Mouse (Mus musculus) urinary bladder, adult 2 months (tissue): ENCODE measurements around the gene Pou3f1. TPM values are rescaled to one million over a fixed set of nuclear protein-coding genes. Genes with fewer than 3 reads are reported as not detected.

Experiments used
- DNase-seq: peaks from one replicate; pipeline ENCODE4 v3.0.0; 2022; ENCODE audit warnings: low spot score
- polyA plus RNA-seq: library from polyadenylated mRNA; depleted of rRNA; stranded (reverse); fragments of >200 nt; gene quantifications from 2 replicates; pipeline ENCODE4 v1.2.3, GENCODE M21; 2012; rRNA removed

Pou3f1 gene
- polyA plus RNA-seq, result 0.14 and 0.18 TPM in 2 replicates

DNA sequence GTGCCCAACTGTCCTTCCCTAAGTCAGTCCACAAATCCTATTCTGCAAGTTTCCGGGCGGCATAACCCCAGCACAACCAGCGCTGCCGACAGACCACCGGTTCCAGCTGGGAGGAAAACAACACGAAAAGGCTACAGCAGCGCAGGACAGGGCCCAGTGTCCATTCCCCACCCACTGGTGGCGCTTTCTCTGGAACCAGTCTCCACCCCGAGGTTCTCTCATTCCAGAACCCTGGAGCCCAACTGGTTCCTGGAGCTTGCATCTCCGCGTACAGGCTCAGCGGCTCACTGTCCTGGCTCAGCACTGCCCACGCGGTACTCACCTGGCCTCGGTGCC, at the start of gene Pou3f1:
Gene Pou3f1 (plus strand): TSS at position 290 of the 336 bp plus-strand sequence.
- DNase-seq, result no peak

DNA sequence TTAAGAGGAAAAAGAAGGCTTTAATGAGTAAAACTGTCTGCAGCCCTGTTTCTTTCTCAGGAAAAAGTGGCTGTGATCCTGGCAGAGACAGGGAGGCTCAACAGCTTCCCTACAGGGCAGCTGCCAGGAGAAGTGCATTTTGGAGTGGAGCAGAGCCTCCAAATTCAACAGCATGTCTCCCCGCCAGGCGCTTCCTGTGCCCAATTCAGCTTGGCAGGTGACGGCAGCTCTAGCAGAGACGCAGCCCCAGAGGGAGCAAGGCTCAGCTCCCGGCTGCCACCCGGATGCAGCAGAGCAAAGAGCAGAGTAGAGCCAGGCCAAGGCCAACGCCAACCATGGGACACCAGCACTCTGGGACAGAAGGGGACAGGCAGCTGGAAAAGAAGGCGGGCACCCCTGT, 49.4 kb upstream of the Pou3f1 start:
- DNase-seq, result no peak

DNA sequence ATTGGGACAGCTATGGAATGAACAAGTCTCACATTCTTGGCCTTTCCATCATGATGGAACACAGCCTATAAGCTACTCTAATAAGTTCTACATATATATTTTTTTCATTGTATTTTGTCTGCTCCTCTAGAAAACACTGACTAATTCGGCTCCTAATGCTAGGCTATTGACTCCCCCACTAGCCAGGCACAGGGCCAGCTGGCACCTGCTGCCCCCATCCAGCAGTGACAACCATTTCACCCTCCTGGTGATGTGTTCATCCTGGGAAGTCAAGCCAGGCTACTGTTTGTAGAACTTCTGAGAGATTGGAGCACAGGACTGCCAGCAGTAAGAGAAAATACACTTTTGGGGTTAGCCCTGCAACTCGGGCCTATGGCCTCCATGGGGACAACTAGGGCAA, 46.5 kb upstream of the Pou3f1 start:
- no peak for DNase-seq

- no peak for DNase-seq
Observed at GRCm38 (mm10) chr4:124610703-124611102, 45.9 kb upstream of the Pou3f1 start, which contains the start of gene 3100002H09Rik. TSS of gene 3100002H09Rik (minus strand) at chr4:124610803.

- DNase-seq, result no peak
Observed at GRCm38 (mm10) chr4:124611768-124612167, 44.8 kb upstream of the Pou3f1 start.

- DNase-seq, result no peak
Observed at GRCm38 (mm10) chr4:124614189-124614588, 42.4 kb upstream of the Pou3f1 start.

DNA sequence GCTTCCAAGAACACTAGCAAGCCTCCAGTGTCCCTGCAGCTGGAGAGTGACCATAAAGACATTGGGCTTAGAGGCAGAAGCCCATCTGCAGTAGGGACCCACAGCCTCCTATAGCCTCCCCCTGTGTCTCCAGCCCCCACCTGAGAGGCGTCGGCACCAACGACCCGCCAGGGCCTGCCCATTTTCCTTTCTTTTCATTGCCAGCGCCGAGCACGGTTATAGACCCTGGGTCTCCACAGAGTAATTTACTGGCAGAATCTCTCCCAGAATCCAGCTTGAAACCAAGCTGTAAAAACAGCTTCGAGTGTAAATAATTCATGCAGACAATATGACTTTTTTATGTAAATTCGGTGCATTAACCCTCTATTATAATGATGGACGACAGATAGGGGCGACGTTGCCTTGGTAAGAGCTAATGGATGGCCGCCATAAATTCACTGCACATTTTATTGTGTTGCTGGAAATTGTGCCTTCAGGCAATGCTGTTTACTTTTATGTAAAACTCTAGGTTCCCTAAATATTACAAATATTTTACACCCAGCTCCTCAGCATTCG, 41.1 kb upstream of the Pou3f1 start:
- DNase-seq, result no peak

GRCm38 (mm10) chr4:124615986-124616385, 40.6 kb upstream of the Pou3f1 start:
- no peak for DNase-seq

- DNase-seq, result no peak
Observed at GRCm38 (mm10) chr4:124616636-124617035, 40.0 kb upstream of the Pou3f1 start.

DNA sequence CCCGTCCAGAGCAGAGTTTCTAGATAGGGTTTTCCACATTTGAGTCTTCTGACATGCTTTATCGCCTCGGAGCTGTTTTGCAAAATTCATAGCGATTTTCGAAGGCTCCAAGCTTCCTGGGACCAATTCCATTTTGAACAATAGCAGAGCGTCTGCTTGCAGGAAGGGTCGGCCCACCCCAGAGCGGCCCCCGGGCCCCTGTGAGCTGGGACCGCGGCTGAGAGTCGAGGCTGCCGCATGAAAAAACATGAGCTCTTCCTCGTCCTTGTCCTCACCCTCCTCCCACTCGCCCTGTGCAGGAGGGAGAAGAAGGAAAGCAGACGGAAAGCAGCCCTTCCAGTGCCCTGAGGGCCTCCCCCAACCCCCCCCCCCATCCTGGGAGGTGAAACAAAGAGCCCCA, 38.0 kb upstream of the Pou3f1 start:
- no peak for DNase-seq

GRCm38 (mm10) chr4:124621406-124621805, 35.2 kb upstream of the Pou3f1 start:
- DNase-seq, result no peak

DNA sequence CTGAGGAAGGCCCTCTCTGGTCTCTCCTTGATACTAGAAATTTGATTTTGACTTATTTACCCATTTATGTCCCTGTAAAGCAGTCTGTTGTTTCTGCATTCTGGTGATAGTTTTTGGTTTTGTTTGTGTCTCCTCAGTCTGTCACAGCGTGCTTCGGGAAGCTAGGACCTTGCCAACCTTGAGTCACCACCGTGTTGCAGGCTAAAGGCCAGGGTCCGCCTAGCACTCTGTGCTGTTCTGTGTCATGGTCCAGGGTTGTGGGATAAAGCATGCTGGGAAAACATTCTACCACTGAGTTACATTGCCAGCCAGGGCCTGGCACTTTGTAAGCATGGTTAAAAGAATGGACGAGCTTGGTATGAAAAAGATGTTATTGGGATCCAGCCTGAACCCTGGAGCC, 34.0 kb upstream of the Pou3f1 start:
- DNase-seq, result no peak

- DNase-seq, result no peak
Observed at GRCm38 (mm10) chr4:124624111-124624581, 32.5 kb upstream of the Pou3f1 start.

DNA sequence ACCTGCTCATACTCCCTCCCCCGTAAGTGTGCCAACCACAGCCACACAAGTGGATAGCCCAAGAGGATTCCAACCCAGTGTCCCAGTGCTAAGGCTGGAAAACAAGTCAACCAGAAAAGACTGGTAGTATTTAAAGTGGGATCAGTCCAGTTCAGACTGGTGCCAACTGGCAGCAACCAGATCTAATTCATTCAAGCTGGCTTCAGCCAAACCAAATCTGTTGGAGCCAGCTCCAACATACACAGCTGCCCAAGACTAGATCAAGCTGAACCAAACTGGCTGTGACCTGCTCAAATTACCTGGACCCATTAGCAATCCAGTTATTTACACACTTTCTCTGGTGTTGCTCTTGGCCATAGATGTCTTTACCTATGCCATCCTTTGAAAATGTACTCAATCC, 29.8 kb upstream of the Pou3f1 start:
- DNase-seq, result no peak

- DNase-seq, result no peak
Observed at GRCm38 (mm10) chr4:124631456-124631855, 25.2 kb upstream of the Pou3f1 start.

DNA sequence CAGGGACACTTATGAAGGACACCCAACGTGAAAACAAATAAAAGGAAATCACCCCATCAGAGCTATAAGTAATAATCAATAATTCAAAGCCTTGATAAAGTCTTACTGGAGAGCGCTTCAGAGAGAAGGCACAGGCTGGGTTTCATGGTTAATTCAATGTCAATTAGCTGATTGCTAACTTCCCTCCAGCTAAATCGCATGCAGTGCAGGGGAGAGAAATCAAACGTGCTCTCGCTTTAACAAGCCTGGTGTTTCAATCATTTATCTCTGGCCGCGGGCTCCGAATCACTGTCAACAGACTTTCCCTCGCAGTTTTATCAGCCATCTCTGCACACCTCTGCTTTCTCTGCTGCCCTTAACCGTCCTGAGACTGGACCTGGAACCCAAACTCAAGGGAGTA, 23.8 kb upstream of the Pou3f1 start:
- DNase-seq, result no peak

GRCm38 (mm10) chr4:124633281-124633680, 23.3 kb upstream of the Pou3f1 start:
- no peak for DNase-seq

- DNase-seq, result no peak
Observed at GRCm38 (mm10) chr4:124639715-124640114, 16.9 kb upstream of the Pou3f1 start.

DNA sequence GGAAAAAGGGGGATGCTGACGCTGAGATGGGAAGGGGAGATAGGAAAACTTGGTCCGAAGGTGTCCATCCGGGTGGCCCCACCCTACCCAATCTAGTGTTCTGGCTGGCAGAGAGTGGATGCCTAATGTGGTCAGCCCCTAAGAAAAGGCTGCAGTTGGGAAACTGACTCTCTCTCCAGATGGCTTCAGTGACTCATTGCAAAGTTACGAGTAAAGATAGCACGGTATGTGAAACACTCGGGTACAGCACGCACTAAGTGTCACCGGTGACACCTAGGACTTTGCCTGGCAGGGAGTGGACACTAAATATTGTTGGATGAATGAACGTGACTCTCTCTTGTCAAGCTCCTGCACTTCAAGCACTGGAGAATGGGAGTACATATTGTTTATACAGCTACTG, 12.7 kb upstream of the Pou3f1 start:
- DNase-seq, result no peak

DNA sequence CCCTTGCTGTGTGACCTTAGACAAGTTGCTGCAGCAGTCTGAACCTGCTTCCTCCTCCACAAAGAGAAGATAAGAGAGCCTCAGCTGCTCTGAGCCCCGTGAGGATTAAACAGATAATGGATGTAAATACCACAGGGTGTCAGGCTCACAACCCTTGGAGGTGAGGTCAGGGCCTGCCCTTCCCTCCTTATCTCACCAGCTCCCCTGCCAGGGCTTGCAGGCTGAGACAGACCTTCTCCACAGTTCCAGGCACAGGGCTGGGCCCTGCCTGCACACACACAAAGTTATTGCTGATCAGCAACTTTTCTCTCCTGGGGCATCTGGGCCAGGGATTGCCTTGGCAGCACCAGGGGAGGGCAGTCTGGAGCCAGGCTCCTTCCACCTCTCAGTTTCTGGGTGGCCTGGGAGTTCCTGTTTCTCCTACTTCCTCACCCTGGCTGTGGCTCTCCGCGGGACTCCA, 11.6 kb upstream of the Pou3f1 start:
- DNase-seq, result no peak

DNA sequence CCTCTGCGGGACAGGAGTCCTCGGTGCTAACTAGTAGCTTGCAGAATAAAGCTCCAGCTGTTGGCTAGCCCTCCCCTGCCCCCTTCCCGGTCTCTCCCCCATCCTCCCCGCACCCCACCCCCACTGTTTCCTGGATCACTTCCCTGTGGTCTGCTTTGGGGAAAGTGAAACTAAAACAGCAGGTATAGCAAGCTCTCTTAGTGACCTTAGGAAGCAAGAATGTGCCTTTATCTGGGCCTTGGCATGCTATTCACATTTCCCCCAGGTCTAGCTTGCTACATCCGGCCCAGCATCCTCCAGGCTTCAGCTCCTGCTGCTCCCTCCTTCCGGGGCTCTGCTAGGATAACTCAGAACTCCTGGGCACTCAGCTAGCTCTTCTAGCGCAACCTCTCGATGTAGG, 10.0 kb upstream of the Pou3f1 start:
- DNase-seq, result no peak

GRCm38 (mm10) chr4:124647909-124648308, 8.7 kb upstream of the Pou3f1 start:
- DNase-seq, result no peak

DNA sequence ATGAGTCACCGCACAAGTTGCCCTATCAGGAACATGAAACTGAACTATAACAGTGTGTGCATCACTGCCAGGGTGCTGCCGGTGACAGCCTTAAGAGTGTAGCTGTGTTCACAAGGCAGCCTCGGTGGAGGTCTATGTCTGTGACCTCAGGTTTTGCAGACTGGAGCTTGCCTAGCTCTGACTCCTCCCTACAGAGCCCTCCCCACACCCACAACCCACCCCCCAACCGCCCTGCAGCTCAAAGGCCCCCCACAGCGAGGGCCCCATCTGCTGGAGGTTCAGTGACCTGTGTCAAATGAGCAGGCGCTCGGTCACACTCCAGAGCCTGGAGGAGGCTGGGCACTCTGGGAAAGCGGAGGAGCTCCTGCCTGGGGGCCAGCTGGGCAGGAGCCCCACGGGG, 3.7 kb upstream of the Pou3f1 start:
- DNase-seq, result no peak
